Mouse (Mus musculus) liver, postnatal 0 days (tissue): Measurements from ENCODE around the gene Fat3. TPM values are rescaled to one million over a fixed set of nuclear protein-coding genes. Genes with fewer than 3 reads are reported as not detected.

Experiments used
- ATAC-seq: fragments of 200-750 bp; cut with Nextera tagmentation; 2 replicates; pipeline ENCODE4 v1.8.0; 2017; ENCODE audit warnings: mild to moderate bottlenecking, moderate library complexity
- DNase-seq: peaks from one replicate; pipeline ENCODE4 v3.0.0-alpha.2; 2016
- H3K27ac ChIP-seq: fragments of 300-500 bp; sonication (generic); 2 replicates; pipeline ENCODE4 v1.5.1; 2014; ENCODE audit warnings: antibody characterized with exemption, moderate library complexity, mild to moderate bottlenecking, low read depth
- H3K27me3 ChIP-seq: fragments of 300-500 bp; sonication (generic); 2 replicates; pipeline ENCODE4 v1.6.1; 2014; ENCODE audit warnings: low read length, control low read depth, mixed read lengths; ENCODE audit not compliant: insufficient read depth
- H3K36me3 ChIP-seq: fragments of 300-500 bp; sonication (generic); replicated peaks from 2 replicates; pipeline ENCODE4 v1.6.1; 2014; ENCODE audit warnings: mild to moderate bottlenecking, control low read depth, low read length, moderate library complexity, mixed read lengths; ENCODE audit not compliant: insufficient read depth
- H3K4me1 ChIP-seq: fragments of 300-500 bp; sonication (generic); 2 replicates; pipeline ENCODE4 v1.6.1; 2014; ENCODE audit warnings: antibody characterized with exemption, mild to moderate bottlenecking, control low read depth; ENCODE audit not compliant: insufficient read depth
- H3K4me2 ChIP-seq: fragments of 300-500 bp; sonication (generic); 2 replicates; pipeline ENCODE4 v1.6.1; 2014; ENCODE audit warnings: low read depth, mild to moderate bottlenecking, low read length, moderate library complexity, mixed read lengths
- H3K4me3 ChIP-seq: fragments of 300-500 bp; sonication (generic); 2 replicates; pipeline ENCODE4 v1.5.1; 2014; ENCODE audit warnings: low read depth, low read length
- H3K9ac ChIP-seq: fragments of 300-500 bp; sonication (generic); replicated peaks from 2 replicates; pipeline ENCODE4 v1.6.1; 2014; ENCODE audit warnings: mild to moderate bottlenecking, moderate library complexity
- H3K9me3 ChIP-seq: fragments of 300-500 bp; sonication (generic); 2 replicates; pipeline ENCODE4 v1.6.1; 2016; ENCODE audit warnings: mild to moderate bottlenecking, control low read depth, low read length, mixed read lengths
- CTCF ChIP-seq: sonication (generic); IDR thresholded peaks from 2 replicates; pipeline ENCODE4 v1.5.1; 2016; ENCODE audit warnings: antibody characterized with exemption, low read depth
- EP300 ChIP-seq: IDR thresholded peaks from 2 replicates; pipeline ENCODE4 v1.6.1; 2016; ENCODE audit warnings: antibody characterized with exemption, low read depth, mild to moderate bottlenecking
- WGBS: fragments of 180-500 bp; shearing (Covaris S2); extraction: QIAGEN DNeasy Blood & Tissue Kit; methylation state at CpG from one replicate; pipeline ENCODE4 v1.1.7; 2014; ENCODE audit not compliant: insufficient replicate concordance; 5-methylcytosine and 5-hydroxymethylcytosine counted together
- polyA plus RNA-seq: library from polyadenylated mRNA; unstranded; fragments of >200 nt; fragmentation: Nextera tagmentation; extraction: Ambion mirVana; gene quantifications from 2 replicates; pipeline ENCODE4 v1.2.1, GENCODE M21; 2015

Fat3 gene
- polyA plus RNA-seq, 1 experiment from 2014 or later: 0.02 TPM

GRCm38 (mm10) chr9:16063447-16063846 lies 437.6 kb downstream of the Fat3 start:
- ATAC-seq: no peak
- 73% methylated on average over 4 of the region's 4 CpGs for WGBS
- Histone ChIP-seq H3K4me2 (no peak overlapping the region), H3K36me3 (no peaks in the 10 kb centered on the region), H3K9me3 (no peaks in the 10 kb centered on the region), H3K9ac (no peak overlapping the region), H3K4me3 (no peak overlapping the region), H3K4me1 (no peaks in the 10 kb centered on the region), H3K27me3 (no peaks in the 10 kb centered on the region), H3K27ac (no peak overlapping the region)
- no peak for DNase-seq
- no peak for TF ChIP-seq CTCF
- TF ChIP-seq EP300: no peak

DNA sequence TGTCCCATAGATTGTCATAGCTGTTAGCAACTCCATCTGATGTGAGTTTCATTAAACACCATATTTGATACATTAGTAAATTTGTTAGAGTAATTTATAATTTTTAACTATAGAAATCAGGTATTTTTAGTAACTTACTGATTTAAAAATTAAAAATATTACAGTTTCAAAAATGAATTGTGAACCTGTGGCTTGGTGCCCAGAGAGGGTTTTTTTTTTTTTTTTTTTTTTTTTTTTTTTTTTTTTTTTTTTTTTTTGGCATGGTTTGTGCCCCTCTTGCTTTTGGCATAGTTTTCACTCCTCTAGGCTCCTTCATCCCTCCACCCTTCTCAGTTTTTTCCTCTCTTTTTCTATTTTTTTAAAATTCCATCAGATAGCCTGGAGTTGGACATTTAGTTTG lies 438.6 kb downstream of the Fat3 start:
- no peak for DNase-seq
- no peaks in the 10 kb centered on the region for H3K27me3 ChIP-seq

GRCm38 (mm10) chr9:16046686-16047085 lies 454.4 kb downstream of the Fat3 start:
- no peak for ATAC-seq
- H3K4me3 ChIP-seq: no peak overlapping the region
- DNase-seq: no peak

More for the DNA sequence above, 438.6 kb downstream of the Fat3 start:
- H3K27ac ChIP-seq: no peak overlapping the region
- no peaks in the 10 kb centered on the region for H3K9me3 ChIP-seq
- H3K4me3 ChIP-seq: no peak overlapping the region
- no peak for ATAC-seq
- no peaks in the 10 kb centered on the region for H3K36me3 ChIP-seq
- TF ChIP-seq CTCF (no peak), EP300 (no peak)
- no peaks in the 10 kb centered on the region for H3K4me1 ChIP-seq
- H3K4me2 ChIP-seq: no peak overlapping the region
- no peak overlapping the region for H3K9ac ChIP-seq

DNA sequence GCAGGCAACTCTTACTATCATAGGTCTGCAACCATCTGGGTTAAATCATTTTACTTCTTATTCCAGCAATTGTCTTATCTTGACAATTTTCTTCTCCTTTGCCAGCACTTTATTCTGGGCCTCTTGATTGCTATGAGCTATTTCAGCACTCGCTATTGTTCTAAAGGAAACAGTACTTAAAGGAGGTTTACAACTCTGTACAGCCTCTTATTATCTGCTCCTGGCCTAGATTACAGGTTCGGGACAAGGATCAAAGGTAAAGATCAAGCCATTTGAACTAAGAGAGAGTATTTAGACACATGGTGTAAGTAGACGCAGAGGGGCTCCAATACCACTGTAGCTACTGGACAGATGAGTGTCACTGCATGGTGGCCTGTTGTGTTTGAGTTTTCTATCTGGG lies 463.7 kb downstream of the Fat3 start:
- Histone ChIP-seq H3K9me3 (no peaks in the 10 kb centered on the region), H3K4me3 (no peak overlapping the region), H3K27ac (no peak overlapping the region), H3K36me3 (no peaks in the 10 kb centered on the region), H3K4me1 (no peaks in the 10 kb centered on the region), H3K27me3 (no peaks in the 10 kb centered on the region), H3K9ac (no peak overlapping the region), H3K4me2 (no peak overlapping the region)
- ATAC-seq (no peak), DNase-seq (no peak)
- 55% methylated on average over 3 of the region's 3 CpGs for WGBS
- no peak for TF ChIP-seq CTCF
- TF ChIP-seq EP300: no peak

More at GRCm38 (mm10) chr9:16046686-16047085, 454.4 kb downstream of the Fat3 start:
- no peaks in the 10 kb centered on the region for H3K9me3 ChIP-seq
- 61% methylated on average over 2 of the region's 2 CpGs for WGBS
- no peaks in the 10 kb centered on the region for H3K36me3 ChIP-seq
- no peaks in the 10 kb centered on the region for H3K27me3 ChIP-seq
- TF ChIP-seq EP300: no peak
- TF ChIP-seq CTCF: no peak
- H3K4me1 ChIP-seq: no peaks in the 10 kb centered on the region
- H3K9ac ChIP-seq: no peak overlapping the region
- no peak overlapping the region for H3K27ac ChIP-seq
- H3K4me2 ChIP-seq: no peak overlapping the region

GRCm38 (mm10) chr9:16036346-16036745 lies 464.7 kb downstream of the Fat3 start:
- H3K27me3 ChIP-seq: no peaks in the 10 kb centered on the region
- no peak overlapping the region for H3K4me3 ChIP-seq
- H3K9me3 ChIP-seq: no peaks in the 10 kb centered on the region
- no peaks in the 10 kb centered on the region for H3K4me1 ChIP-seq
- H3K27ac ChIP-seq: no peak overlapping the region
- H3K9ac ChIP-seq: no peak overlapping the region
- H3K36me3 ChIP-seq: no peaks in the 10 kb centered on the region
- TF ChIP-seq EP300: no peak
- TF ChIP-seq CTCF: no peak
- ATAC-seq: no peak
- no peak for DNase-seq
- no peak overlapping the region for H3K4me2 ChIP-seq

DNA sequence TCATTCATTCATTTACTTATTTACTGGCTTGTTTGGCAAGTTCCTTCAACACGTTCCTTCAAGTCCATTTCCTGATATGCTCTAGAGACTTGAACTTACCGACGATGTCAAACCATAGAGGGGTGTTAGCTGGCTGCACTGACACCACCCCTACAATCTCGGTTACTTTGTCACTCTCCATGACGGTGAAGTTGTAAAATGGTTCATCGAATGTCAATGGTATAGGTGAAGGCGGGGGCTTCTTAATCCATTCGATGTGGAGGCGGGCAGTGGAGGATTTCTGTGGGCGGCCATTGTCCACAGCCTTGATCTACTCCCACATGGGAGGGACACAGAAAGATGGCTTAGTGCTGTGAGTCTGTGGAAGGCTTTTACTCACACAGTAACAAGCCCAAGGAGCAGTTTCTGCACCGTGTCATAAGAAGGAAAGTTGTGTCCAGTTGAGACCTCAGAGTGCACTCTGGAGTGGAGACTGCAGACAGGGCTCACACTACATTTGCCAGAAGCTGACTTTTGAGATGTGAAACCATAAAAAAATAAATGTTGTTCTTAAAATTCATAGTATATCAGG lies 471.3 kb downstream of the Fat3 start:
- ATAC-seq (no peak), DNase-seq (no peak)
- Histone ChIP-seq H3K9me3 (no peaks in the 10 kb centered on the region), H3K36me3 (no peaks in the 10 kb centered on the region), H3K9ac (no peak overlapping the region), H3K4me3 (no peak overlapping the region), H3K27ac (no peak overlapping the region), H3K27me3 (no peaks in the 10 kb centered on the region), H3K4me2 (no peak overlapping the region), H3K4me1 (no peaks in the 10 kb centered on the region)
- 79% methylated on average over 11 of the region's 11 CpGs for WGBS
- TF ChIP-seq EP300 (no peak), CTCF (no peak)

- Histone ChIP-seq H3K4me2 (no peak overlapping the region), H3K36me3 (no peaks in the 10 kb centered on the region), H3K9ac (no peak overlapping the region), H3K27me3 (no peaks in the 10 kb centered on the region), H3K27ac (no peak overlapping the region), H3K4me1 (no peaks in the 10 kb centered on the region), H3K4me3 (no peak overlapping the region), H3K9me3 (no peaks in the 10 kb centered on the region)
- DNase-seq (no peak), ATAC-seq (no peak)
- no peak for TF ChIP-seq EP300
- TF ChIP-seq CTCF: no peak
- WGBS: 70% methylated on average over 4 of the region's 4 CpGs
Measured at GRCm38 (mm10) chr9:16029066-16029465, 472.0 kb downstream of the Fat3 start.
